Mouse (Mus musculus): ENCODE data around the gene Sez6. TPM values are rescaled to one million over a fixed set of nuclear protein-coding genes. Genes with fewer than 3 reads are reported as not detected.

Gene Sez6
- polyA plus RNA-seq, 1 experiment from 2014 or later, result 19.3 TPM

DNA sequence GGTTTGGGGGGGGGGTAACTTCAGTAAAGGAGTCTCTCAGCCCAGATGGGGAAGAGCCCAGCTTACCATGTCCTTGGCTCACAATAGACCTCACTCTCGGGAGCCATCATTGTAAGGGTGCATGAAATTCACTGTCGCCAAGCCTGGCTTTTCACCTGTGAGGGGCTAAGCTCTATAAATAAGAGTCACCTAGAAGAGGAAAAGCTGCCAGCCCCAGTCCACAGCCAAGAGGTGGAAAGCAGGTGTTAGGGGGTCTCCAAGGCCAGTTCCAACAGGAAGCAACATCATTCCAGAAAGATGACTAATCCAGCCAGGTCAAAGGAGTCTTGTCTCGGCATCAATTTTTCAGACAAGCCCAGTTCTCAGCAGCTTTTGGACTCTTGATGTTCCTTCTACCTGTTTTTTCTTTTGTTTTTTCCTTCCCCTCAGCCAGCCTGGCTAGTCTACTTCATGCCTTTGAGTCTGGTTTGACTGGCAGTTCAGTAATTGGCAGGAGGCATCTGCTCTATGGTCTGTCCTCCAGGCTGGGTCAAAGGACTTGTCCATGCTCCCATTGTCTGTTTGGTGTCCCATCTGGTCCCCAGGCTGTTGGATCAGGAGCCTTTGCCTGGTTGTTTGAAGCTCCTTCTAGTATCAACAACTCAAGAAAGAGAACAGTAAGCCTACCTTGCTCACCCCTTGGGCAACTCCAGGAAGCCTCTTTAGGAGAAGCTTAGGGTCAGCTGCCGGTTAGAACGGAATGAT, 4.1 kb downstream of the Sez6 start:
- Histone ChIP-seq H3K27ac (peak overlapping the region; percentile 1; the same call in 1 of the 2 replicates), H3K4me1 (replicated peaks) (peaks cover 56% of the 10 kb centered on the region), H3K36me3 (no peaks in the 10 kb centered on the region), H3K9me3 (no peaks in the 10 kb centered on the region), H3K27me3 (ENCODE audit: insufficient read depth, poor library complexity, severe bottlenecking) (peaks cover 100% of the 10 kb centered on the region), H3K4me3 (no peak overlapping the region)
- DNase-seq (ENCODE audit: low spot score), result no peak
- WGBS, result 50% methylated on average over 5 of the region's 5 CpGs

DNA sequence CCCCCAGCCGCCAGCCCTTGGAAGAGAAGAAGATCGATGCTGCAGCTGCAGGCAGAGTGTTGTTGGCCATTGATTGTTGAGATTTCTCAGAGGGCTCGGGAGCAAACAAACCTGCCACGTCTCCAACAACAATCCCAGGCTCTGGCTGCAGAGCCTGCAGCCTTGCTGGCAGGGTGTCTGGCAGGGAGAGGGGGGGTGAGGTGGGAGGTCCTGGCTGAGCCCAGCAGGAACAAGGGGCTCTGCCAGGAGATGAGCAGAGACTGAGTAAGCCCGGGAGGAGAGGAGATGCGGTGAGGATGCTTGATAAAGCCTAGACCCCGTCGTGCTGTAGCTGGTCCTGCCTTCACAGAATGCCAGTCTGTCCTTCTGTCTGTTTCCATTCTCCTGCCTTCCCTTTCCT, 6.2 kb downstream of the Sez6 start:
- Histone ChIP-seq H3K4me1 (replicated peaks) (peaks cover 48% of the 10 kb centered on the region), H3K4me3 (no peak overlapping the region), H3K27ac (no peak overlapping the region), H3K27me3 (ENCODE audit: insufficient read depth, poor library complexity, severe bottlenecking) (peaks cover 100% of the 10 kb centered on the region), H3K36me3 (no peaks in the 10 kb centered on the region), H3K9me3 (no peaks in the 10 kb centered on the region)
- no peak for DNase-seq (ENCODE audit: low spot score)
- WGBS, result 7% methylated on average over 8 of the region's 8 CpGs

DNA sequence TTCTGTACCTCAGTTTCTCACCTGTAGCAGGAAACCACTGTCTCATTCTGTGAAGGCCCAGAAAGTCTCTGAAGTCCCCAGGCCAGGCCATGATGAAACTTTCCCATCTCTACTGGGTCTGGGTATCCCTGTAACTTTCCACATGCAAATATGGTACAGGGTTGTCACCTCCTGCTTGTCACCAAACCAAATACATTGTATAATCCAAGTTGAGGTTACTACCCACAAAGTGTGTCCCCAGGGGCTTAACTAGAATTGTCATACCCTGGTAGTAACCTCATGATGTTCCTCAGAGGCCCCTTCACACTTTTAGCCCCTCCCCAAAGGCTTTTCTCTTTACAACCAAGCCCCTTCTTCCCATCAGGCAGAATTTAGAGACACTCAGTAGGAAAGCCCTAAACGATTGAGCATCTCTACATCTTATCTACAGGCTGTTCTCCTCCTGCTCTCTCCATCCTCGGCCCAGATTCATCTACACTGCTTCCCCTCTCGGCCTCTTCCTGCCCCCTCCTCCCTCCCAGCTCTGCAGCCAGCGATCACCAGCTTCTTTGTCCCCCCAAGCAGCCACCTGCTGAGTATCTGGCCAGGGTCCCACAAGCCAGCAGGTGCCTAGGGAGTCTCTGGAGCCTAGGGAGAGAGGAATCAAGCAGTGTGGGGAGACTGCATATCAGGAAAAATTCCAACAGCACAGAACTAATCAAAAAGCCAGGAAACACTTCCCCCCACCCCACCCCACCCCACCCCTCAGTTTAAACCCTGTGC, 7.2 kb downstream of the Sez6 start:
- H3K36me3 ChIP-seq, result no peaks in the 10 kb centered on the region
- H3K4me3 ChIP-seq, result no peak overlapping the region
- WGBS, result 23% methylated on average over 4 of the region's 4 CpGs
- H3K4me1 ChIP-seq (replicated peaks), result peaks cover 48% of the 10 kb centered on the region
- peaks cover 100% of the 10 kb centered on the region for H3K27me3 ChIP-seq (ENCODE audit: insufficient read depth, poor library complexity, severe bottlenecking)
- no peaks in the 10 kb centered on the region for H3K9me3 ChIP-seq
- no peak overlapping the region for H3K27ac ChIP-seq
- DNase-seq (ENCODE audit: low spot score), result no peak

DNA sequence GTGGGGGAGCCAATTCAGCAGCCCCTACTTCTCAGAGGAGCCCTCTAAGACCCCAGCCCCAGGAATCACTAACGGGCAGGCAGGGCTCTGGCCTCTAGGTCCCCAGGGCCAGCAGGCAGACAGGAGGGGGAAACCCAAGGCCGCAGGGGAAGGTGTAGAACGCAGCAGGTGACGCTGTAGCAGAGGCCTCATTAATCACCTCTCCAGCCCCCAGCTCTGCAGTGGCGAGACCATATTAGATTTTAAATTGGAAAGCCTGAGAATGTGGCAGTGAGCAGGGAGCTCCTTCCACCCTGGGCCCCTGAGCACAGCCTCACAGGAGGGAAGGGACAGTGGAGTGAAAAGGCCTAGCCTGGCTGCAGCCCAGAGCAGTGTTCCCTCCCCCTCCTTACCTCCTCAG, 11.6 kb downstream of the Sez6 start:
- Histone ChIP-seq H3K4me3 (no peak overlapping the region), H3K27me3 (ENCODE audit: insufficient read depth, poor library complexity, severe bottlenecking) (peaks cover 96% of the 10 kb centered on the region), H3K27ac (peak overlapping the region; percentile 66), H3K36me3 (no peaks in the 10 kb centered on the region), H3K4me1 (replicated peaks) (peaks cover 39% of the 10 kb centered on the region), H3K9me3 (no peaks in the 10 kb centered on the region)
- WGBS, result 18% methylated on average over 5 of the region's 5 CpGs
- peak; percentile 21 for DNase-seq (ENCODE audit: low spot score)

DNA sequence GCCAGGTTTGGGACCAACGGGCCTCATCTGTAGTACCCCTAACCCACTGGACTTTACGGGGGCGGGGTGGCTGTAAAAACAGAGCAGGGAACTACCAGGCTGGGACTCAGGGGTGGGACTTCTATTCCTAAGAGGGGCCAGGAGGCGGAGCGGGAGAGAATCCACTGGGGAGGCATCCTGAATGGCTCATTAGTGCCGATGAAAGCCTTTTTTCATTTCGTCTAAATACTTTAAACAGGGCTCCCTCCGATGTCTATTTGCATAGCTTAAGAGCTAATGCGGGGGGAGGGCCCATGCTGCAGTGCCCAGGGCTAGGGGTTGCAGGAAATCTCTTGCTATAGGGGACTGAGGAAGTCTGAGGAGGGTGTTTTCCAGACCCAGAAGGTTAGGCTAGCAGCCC, 17.3 kb downstream of the Sez6 start:
- Histone ChIP-seq H3K27ac (peak overlapping the region; percentile 66), H3K27me3 (ENCODE audit: insufficient read depth, poor library complexity, severe bottlenecking) (peaks cover 91% of the 10 kb centered on the region), H3K36me3 (no peaks in the 10 kb centered on the region), H3K4me3 (peak overlapping the region; percentile 32), H3K4me1 (replicated peaks) (peaks cover 27% of the 10 kb centered on the region), H3K9me3 (no peaks in the 10 kb centered on the region)
- WGBS, result 2% methylated on average over 9 of the region's 9 CpGs
- DNase-seq (ENCODE audit: low spot score), result peak; percentile 42

DNA sequence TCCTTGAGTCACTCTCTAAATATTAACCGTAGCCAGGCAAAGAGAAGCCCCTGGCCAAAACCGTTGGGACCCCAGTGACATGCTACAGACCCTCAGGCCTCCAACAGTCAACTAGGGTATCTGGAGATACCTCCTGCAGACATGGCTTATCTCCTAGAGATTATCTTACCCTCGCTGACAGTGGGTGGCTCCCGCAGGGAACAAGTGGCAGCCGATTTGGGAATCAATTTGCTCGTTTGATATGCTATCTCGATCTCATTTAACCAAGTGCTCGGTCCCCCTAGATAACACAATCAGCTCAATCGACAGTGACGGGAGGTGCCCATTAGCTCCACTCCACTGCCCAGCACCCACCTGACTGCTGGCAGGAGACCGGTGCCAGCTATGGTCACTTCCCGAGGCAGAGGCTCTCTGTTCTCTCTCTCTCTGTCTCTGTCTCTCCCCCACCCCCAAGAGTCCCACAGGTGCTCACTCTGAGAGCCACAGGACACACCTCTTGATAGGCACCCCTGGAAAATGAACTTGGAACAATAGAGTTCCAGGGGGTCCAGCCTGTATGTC, 19.6 kb downstream of the Sez6 start:
- Histone ChIP-seq H3K4me1 (replicated peaks) (peaks cover 17% of the 10 kb centered on the region), H3K4me3 (no peak overlapping the region), H3K36me3 (no peaks in the 10 kb centered on the region), H3K9me3 (no peaks in the 10 kb centered on the region), H3K27ac (no peak overlapping the region), H3K27me3 (ENCODE audit: insufficient read depth, poor library complexity, severe bottlenecking) (peaks cover 94% of the 10 kb centered on the region)
- no peak for DNase-seq (ENCODE audit: low spot score)
- 32% methylated on average over 12 of the region's 12 CpGs for WGBS

DNA sequence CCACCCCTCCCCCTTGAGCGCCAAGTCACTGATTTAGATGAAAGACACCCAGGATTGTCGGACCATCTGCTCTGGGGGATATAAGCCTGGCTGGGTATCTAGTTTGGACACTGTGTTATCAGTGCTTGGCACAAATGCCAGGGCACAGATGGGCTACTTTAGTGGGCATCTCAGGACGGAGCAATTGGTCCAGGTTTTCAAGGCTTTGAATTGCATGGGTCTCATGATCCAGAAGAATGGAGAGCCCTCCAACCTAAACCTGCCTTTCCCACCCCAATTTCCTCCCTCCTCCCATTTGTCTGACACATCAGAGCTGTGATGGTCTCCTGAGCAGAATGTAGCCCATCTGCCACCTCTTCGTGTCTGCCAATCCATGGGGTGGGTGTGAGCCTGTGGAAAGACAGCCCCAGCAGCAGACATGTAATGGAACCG, 20.2 kb downstream of the Sez6 start:
- WGBS, result 67% methylated on average over 5 of the region's 5 CpGs
- H3K36me3 ChIP-seq, result no peaks in the 10 kb centered on the region
- H3K27ac ChIP-seq, result no peak overlapping the region

DNA sequence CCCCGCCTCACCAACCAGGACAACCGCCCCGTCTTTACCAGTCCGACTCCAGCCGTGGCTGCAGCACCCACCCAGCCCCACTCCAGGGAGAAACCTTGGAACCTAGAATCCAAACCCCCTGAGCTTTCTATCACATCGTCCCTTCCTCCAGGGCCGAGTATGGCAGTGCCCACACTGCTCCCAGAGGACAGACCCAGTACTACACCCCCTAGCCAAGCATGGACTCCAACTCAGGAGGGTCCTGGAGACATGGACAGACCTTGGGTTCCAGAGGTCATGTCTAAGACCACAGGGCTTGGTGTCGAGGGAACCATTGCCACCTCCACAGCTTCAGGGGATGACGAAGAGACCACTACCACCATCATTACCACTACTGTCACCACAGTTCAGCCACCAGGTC, 23.1 kb downstream of the Sez6 start:
- Histone ChIP-seq H3K9me3 (no peaks in the 10 kb centered on the region), H3K36me3 (no peaks in the 10 kb centered on the region), H3K4me3 (no peak overlapping the region), H3K27ac (no peak overlapping the region), H3K4me1 (replicated peaks) (peaks cover 8% of the 10 kb centered on the region), H3K27me3 (ENCODE audit: insufficient read depth, poor library complexity, severe bottlenecking) (peaks cover 95% of the 10 kb centered on the region)
- DNase-seq (ENCODE audit: low spot score), result peak; percentile 46
- 44% methylated on average over 9 of the region's 9 CpGs for WGBS

More for the DNA sequence above, 20.2 kb downstream of the Sez6 start:
- Histone ChIP-seq H3K4me3 (no peak overlapping the region), H3K9me3 (no peaks in the 10 kb centered on the region), H3K27me3 (ENCODE audit: insufficient read depth, poor library complexity, severe bottlenecking) (peaks cover 94% of the 10 kb centered on the region), H3K4me1 (replicated peaks) (peaks cover 17% of the 10 kb centered on the region)
- no peak for DNase-seq (ENCODE audit: low spot score)

DNA sequence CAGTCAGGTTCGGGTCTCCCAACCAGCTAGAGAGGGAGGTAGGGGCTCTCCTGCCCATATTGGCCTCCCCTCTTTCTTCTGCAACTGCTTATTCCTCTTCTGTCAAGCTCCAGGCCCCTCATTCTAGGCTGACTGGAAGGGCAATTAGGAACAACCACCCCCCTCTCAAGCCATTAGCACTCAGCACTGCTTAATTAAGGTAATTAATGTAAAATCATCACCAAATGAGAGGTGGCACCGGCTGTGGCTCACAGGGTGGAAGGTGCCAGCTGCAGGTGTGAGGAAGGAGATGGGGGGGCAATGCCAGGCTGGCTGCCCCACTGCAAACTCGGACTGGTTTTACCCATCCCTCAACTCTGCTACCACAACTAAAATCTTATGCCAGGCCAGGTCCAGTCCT, 25.8 kb downstream of the Sez6 start:
- Histone ChIP-seq H3K27me3 (ENCODE audit: insufficient read depth, poor library complexity, severe bottlenecking) (peaks cover 98% of the 10 kb centered on the region), H3K36me3 (no peaks in the 10 kb centered on the region), H3K27ac (no peak overlapping the region), H3K9me3 (no peaks in the 10 kb centered on the region), H3K4me1 (replicated peaks) (peaks cover 31% of the 10 kb centered on the region), H3K4me3 (no peak overlapping the region)
- no peak for DNase-seq (ENCODE audit: low spot score)
- 66% methylated on average over 3 of the region's 3 CpGs for WGBS

DNA sequence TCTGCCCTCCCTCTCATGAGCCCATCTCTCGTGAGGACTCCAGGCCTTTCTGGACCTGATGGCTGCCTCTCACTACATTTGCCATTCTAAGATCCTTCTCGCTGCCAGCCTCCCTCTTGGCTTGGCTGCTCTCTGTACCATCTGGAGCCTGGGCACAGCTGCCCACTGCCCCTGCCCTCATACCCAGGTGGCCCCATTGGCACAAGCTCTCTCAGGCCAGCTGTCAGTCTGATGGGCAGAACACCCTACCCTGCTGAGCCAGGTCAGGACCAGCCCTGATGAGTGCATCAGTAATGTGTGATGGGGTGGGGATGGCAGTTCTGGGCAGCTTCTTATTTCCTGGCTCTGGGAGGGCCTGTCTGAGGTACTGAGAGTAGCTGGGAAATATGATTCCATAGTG, 27.7 kb downstream of the Sez6 start:
- WGBS, result 88% methylated on average over 2 of the region's 2 CpGs
- no peak for DNase-seq (ENCODE audit: low spot score)
- H3K9me3 ChIP-seq, result no peaks in the 10 kb centered on the region

DNA sequence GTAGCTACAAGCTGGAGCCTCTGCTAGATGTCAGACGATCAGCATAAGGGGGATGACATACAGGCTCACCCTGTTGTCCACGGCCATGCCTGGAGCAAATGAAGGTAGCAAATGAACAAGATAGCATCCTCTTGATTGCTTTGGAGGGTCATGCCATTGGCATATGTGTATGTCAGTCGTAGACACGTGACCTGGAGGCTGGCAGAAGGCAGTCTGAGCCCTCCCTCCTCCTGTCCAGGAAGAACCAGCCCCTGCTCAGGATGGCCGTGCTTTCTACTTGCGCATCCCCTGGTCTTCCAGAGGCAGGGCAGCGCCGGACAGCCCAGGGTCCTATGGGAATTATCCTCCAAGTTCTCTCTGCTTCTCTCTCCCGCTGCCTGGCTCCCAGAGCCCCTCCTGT, 28.3 kb downstream of the Sez6 start:
- Histone ChIP-seq H3K27ac (peak overlapping the region; percentile 17; the same call in 1 of the 2 replicates), H3K9me3 (no peaks in the 10 kb centered on the region), H3K4me3 (no peak overlapping the region), H3K4me1 (replicated peaks) (peaks cover 31% of the 10 kb centered on the region), H3K36me3 (no peaks in the 10 kb centered on the region), H3K27me3 (ENCODE audit: insufficient read depth, poor library complexity, severe bottlenecking) (peaks cover 92% of the 10 kb centered on the region)
- no peak for DNase-seq (ENCODE audit: low spot score)
- WGBS, result 72% methylated on average over 9 of the region's 9 CpGs

More for the DNA sequence above, 27.7 kb downstream of the Sez6 start:
- no peak overlapping the region; the same call in 1 of the 2 replicates for H3K27ac ChIP-seq
- no peak overlapping the region for H3K4me3 ChIP-seq
- peaks cover 31% of the 10 kb centered on the region for H3K4me1 ChIP-seq (replicated peaks)
- H3K27me3 ChIP-seq (ENCODE audit: insufficient read depth, poor library complexity, severe bottlenecking), result peaks cover 99% of the 10 kb centered on the region
- H3K36me3 ChIP-seq, result no peaks in the 10 kb centered on the region

DNA sequence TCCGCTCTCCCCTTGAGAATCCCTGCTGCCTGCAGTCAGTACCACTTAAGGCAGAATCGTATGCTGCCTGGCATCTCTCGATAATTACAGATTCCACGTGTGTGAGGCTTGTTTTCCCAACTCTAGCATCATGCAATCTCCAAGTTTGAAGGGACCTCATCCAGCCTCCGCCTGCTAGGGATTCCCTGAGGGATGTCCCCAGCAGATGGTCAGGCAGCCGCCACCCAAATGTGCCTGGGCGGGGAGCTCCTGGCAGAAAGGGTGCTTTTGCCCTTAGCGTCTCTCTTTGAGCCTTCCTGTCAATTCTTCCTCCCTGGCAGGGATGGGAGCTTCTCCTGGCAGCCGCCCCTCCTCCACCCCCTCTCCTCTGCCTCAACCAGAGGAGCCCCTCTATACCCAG, 29.6 kb downstream of the Sez6 start:
- Histone ChIP-seq H3K4me1 (replicated peaks) (peaks cover 42% of the 10 kb centered on the region), H3K36me3 (no peaks in the 10 kb centered on the region), H3K27ac (peak overlapping the region; percentile 56), H3K9me3 (no peaks in the 10 kb centered on the region), H3K27me3 (ENCODE audit: insufficient read depth, poor library complexity, severe bottlenecking) (peaks cover 86% of the 10 kb centered on the region), H3K4me3 (no peak overlapping the region)
- DNase-seq (ENCODE audit: low spot score), result no peak
- 62% methylated on average over 9 of the region's 9 CpGs for WGBS

DNA sequence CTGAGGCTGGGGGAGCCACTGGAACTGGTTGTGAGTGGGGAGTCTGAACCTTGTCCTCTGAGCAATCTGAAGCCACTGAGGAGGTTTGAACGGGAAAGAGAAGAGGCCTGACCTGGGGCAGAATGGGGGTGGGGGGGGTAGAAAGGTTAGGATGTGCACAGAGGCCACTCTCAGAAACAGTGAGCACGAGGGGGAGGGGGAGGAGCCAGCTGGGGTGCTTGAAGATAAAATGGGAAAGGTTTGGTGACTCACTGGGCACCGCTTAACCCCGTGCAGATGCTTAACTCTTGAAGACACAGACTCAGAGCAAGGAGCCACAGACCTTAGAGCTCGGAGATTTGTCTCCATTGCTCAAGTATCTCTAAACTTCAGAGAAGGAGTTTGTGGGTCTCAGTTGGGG, 30.3 kb downstream of the Sez6 start:
- Histone ChIP-seq H3K27ac (0 out of 2 replicates have a peak overlapping the region, but pooled peaks have one; percentile 8), H3K4me3 (no peak overlapping the region), H3K27me3 (ENCODE audit: insufficient read depth, poor library complexity, severe bottlenecking) (peaks cover 86% of the 10 kb centered on the region), H3K4me1 (replicated peaks) (peaks cover 49% of the 10 kb centered on the region), H3K9me3 (no peaks in the 10 kb centered on the region), H3K36me3 (no peaks in the 10 kb centered on the region)
- no peak for DNase-seq (ENCODE audit: low spot score)
- WGBS, result 48% methylated on average over 5 of the region's 5 CpGs
